Mouse (Mus musculus) yolk sac, embryonic 10.5 days (tissue): ENCODE measurements around the gene Gal3st2c.
"Not testable (repeated sequence)": the region's sequence is repeated elsewhere in the genome, so short reads cannot be mapped to it uniquely, and the experiment has no call there.

ENCODE experiments used
- DNase-seq: peaks from one replicate; pipeline ENCODE4 v3.0.0-alpha.2; 2017; ENCODE audit warnings: low spot score

Gene Gal3st2c

GRCm38 (mm10) chr1:94046544-94046943 lies 56.2 kb downstream of the Gal3st2c start:
- DNase-seq, result no peak

- no peak for DNase-seq
Measured at GRCm38 (mm10) chr1:94051104-94051503, 60.8 kb downstream of the Gal3st2c start.

- no peak for DNase-seq
Measured at GRCm38 (mm10) chr1:94052373-94052772, 62.1 kb downstream of the Gal3st2c start, which contains the start of gene Pdcd1. TSS of gene Pdcd1 (minus strand) at chr1:94052553.

- DNase-seq, result no peak
Measured at GRCm38 (mm10) chr1:94053530-94054216, 63.4 kb downstream of the Gal3st2c start.

GRCm38 (mm10) chr1:94054481-94054880 lies 64.2 kb downstream of the Gal3st2c start:
- no peak for DNase-seq

GRCm38 (mm10) chr1:94055966-94056365 lies 65.7 kb downstream of the Gal3st2c start:
- DNase-seq, result no peak

- DNase-seq, result no peak
Measured at GRCm38 (mm10) chr1:94057401-94057800, 67.1 kb downstream of the Gal3st2c start.

GRCm38 (mm10) chr1:94058281-94058680 lies 68.0 kb downstream of the Gal3st2c start:
- not testable (repeated sequence) for DNase-seq
